Mouse (Mus musculus) G1E (cell line): Measurements from ENCODE around the gene Hoxb2.

ENCODE experiments used
- CTCF ChIP-seq: IDR thresholded peaks from 2 replicates; pipeline ENCODE4 v1.5.1; 2012; ENCODE audit warnings: low read depth, low read length, inconsistent platforms, mixed read lengths
- POLR2AphosphoS5 ChIP-seq: IDR thresholded peaks from 2 replicates; pipeline ENCODE4 v1.6.1; 2012; ENCODE audit warnings: low read depth, low read length, inconsistent platforms; ENCODE audit not compliant: insufficient replicate concordance

GRCm38 (mm10) chr11:96351312-96351711 is 987 bp downstream of the Hoxb2 start:
- TF ChIP-seq CTCF (no peak), POLR2AphosphoS5 (no peak)
